Mouse (Mus musculus) testis, postnatal 14 days (tissue): ENCODE measurements at regions not wholly inside any gene's neighbourhood (a gene's known extent, or its start where the extent isn't known, plus 50 kb on each side); places are given as distances from the start of the nearest gene placed in this dataset.

Experiments used
- DNase-seq: peaks from one replicate; pipeline ENCODE4 v3.0.0; 2021; ENCODE audit warnings: low spot score

GRCm38 (mm10) chr17:14493751-14494320, 200.2 kb downstream of the Thbs2 start:
- no peak for DNase-seq

GRCm38 (mm10) chr17:14492936-14493335, 201.1 kb downstream of the Thbs2 start:
- no peak for DNase-seq

GRCm38 (mm10) chr17:14481746-14482145, 202.4 kb downstream of the Smoc2 start:
- no peak for DNase-seq

GRCm38 (mm10) chr17:14478938-14479505, 199.7 kb downstream of the Smoc2 start:
- DNase-seq = no peak

GRCm38 (mm10) chr17:14476707-14477106, 197.4 kb downstream of the Smoc2 start:
- no peak for DNase-seq

GRCm38 (mm10) chr17:14475778-14476647, 196.7 kb downstream of the Smoc2 start:
- DNase-seq = no peak

- no peak for DNase-seq
These were observed 196.0 kb downstream of the Smoc2 start for GRCm38 (mm10) chr17:14475277-14475676.

- DNase-seq = no peak
These were observed 189.6 kb downstream of the Smoc2 start for GRCm38 (mm10) chr17:14468754-14469488.

- DNase-seq = no peak
These were observed 176.0 kb downstream of the Smoc2 start for GRCm38 (mm10) chr17:14455251-14455743.
